Mouse (Mus musculus) C2C12 (cell line): ENCODE results near the gene Atxn1.

Experiments used
- CTCF ChIP-seq: IDR thresholded peaks from one replicate; pipeline ENCODE4 v1.5.1; 2011; ENCODE audit not compliant: control insufficient read depth, insufficient read depth, insufficient read length
- FOSL1 ChIP-seq: IDR thresholded peaks from one replicate; pipeline ENCODE4 v1.8.0; 2011; ENCODE audit warnings: mild to moderate bottlenecking, low read length; ENCODE audit not compliant: poor library complexity, insufficient read depth, severe bottlenecking
- MAX ChIP-seq: IDR thresholded peaks from one replicate; pipeline ENCODE4 v1.6.1; 2011; ENCODE audit warnings: mild to moderate bottlenecking, control low read depth
- USF1 ChIP-seq: IDR thresholded peaks from one replicate; pipeline ENCODE4 v1.6.1; 2011; ENCODE audit warnings: low read depth, mild to moderate bottlenecking, control low read depth, moderate library complexity

GRCm38 (mm10) chr13:45514115-45514514 lies 450.7 kb downstream of the Atxn1 start:
- TF ChIP-seq CTCF = no peak
- no peak for TF ChIP-seq MAX
- TF ChIP-seq USF1 = no peak
- TF ChIP-seq FOSL1 = no peak
